In genomic region chr16:91883636-91884035, GRCm38 (mm10) we compare ENCODE assay signal across 18 mouse cellular contexts.
DNase-seq lines count a peak whose midpoint lies in the region; ATAC-seq and TF ChIP-seq lines count a peak whose summit lies in the region.
"Had no signal": no experiment of that assay in that cellular context is flagged by ENCODE, and none has a peak within 500 bp of the region (broad histone marks: within the 10 kb centered on the region; RNA-seq: fewer than 3 reads in every experiment).

No protein-coding gene starts in this region.

- no peak for ATAC-seq in forebrain, embryonic 15.5 days (replicated peaks)
- ATAC-seq in forebrain, embryonic 13.5 days: no peak
- ATAC-seq in limb, embryonic 14.5 days (ENCODE audit: low FRiP score, low read depth): no peak
- ATAC-seq in CD4-positive, CD25-positive, alpha-beta regulatory T cell, adult 4 months: no peak
- no peak for ATAC-seq in midbrain, embryonic 15.5 days (replicated peaks)

- H3K9ac ChIP-seq in forebrain, embryonic 15.5 days (replicated peaks): no peak overlapping the region
- no peak overlapping the region for H3K9ac ChIP-seq in forebrain, embryonic 13.5 days
- no peak overlapping the region for H3K9ac ChIP-seq in limb, embryonic 14.5 days (ENCODE audit: low read depth, low read length, severe bottlenecking)
- H3K9ac ChIP-seq in midbrain, embryonic 15.5 days: no peak overlapping the region
- H3K9ac ChIP-seq: embryonic facial prominence, embryonic 15.5 days; heart, embryonic 12.5 days; kidney, embryonic 15.5 days; liver, embryonic 14.5 days; lung, embryonic 14.5 days; midbrain, embryonic 13.5 days; neural tube, embryonic 12.5 days had no signal

- peak; percentile 62 for DNase-seq in cerebellum, adult 11 months
- DNase-seq in cerebellum, adult 9-10 months: peak; percentile 79
- no peak for DNase-seq in limb, embryonic 14.5 days (ENCODE audit: low spot score)
- DNase-seq: embryo, embryonic 11 days; gastrocnemius, postnatal 25 days; heart, adult 18-20 months; lung, embryonic 14.5 days had no signal

- no peaks in the 10 kb centered on the region for H3K27me3 ChIP-seq in forebrain, embryonic 15.5 days
- no peaks in the 10 kb centered on the region for H3K27me3 ChIP-seq in forebrain, embryonic 13.5 days
- H3K27me3 ChIP-seq in limb, embryonic 14.5 days (ENCODE audit: control insufficient read depth, insufficient read depth, low read length): no peaks in the 10 kb centered on the region
- no peaks in the 10 kb centered on the region for H3K27me3 ChIP-seq in midbrain, embryonic 15.5 days (replicated peaks)
- H3K27me3 ChIP-seq: embryonic facial prominence, embryonic 15.5 days; heart, embryonic 12.5 days; kidney, embryonic 15.5 days; midbrain, embryonic 13.5 days; neural tube, embryonic 12.5 days had no signal

- no peaks in the 10 kb centered on the region for H3K9me3 ChIP-seq in forebrain, embryonic 15.5 days
- no peaks in the 10 kb centered on the region for H3K9me3 ChIP-seq in forebrain, embryonic 13.5 days (replicated peaks)
- no peaks in the 10 kb centered on the region; the same call in 1 of the 2 replicates for H3K9me3 ChIP-seq in limb, embryonic 14.5 days (ENCODE audit: control insufficient read depth, low read length)
- no peaks in the 10 kb centered on the region for H3K9me3 ChIP-seq in midbrain, embryonic 15.5 days
- H3K9me3 ChIP-seq: embryonic facial prominence, embryonic 15.5 days; heart, embryonic 12.5 days; kidney, embryonic 15.5 days; midbrain, embryonic 13.5 days; neural tube, embryonic 12.5 days had no signal

- no peak for TF ChIP-seq POLR2A in limb, embryonic 14.5 days (IDR thresholded peaks at IDR 0.05; ENCODE audit: borderline replicate concordance, extremely low read depth, insufficient read depth, insufficient read length)

- peaks cover 20% of the 10 kb centered on the region; the same call in 1 of the 2 replicates for H3K36me3 ChIP-seq in forebrain, embryonic 15.5 days
- H3K36me3 ChIP-seq in forebrain, embryonic 13.5 days (ENCODE audit: poor library complexity, severe bottlenecking): peaks cover 21% of the 10 kb centered on the region
- no peaks in the 10 kb centered on the region for H3K36me3 ChIP-seq in limb, embryonic 14.5 days (ENCODE audit: control insufficient read depth, insufficient read depth, low read length)
- H3K36me3 ChIP-seq in midbrain, embryonic 15.5 days (replicated peaks): peaks cover 15% of the 10 kb centered on the region
- H3K36me3 ChIP-seq: embryonic facial prominence, embryonic 15.5 days; heart, embryonic 12.5 days; kidney, embryonic 15.5 days had no signal

- no peak overlapping the region for H3K4me2 ChIP-seq in forebrain, embryonic 15.5 days (replicated peaks)
- H3K4me2 ChIP-seq in forebrain, embryonic 13.5 days: no peak overlapping the region
- no peak overlapping the region for H3K4me2 ChIP-seq in limb, embryonic 14.5 days (replicated peaks; ENCODE audit: low read depth, low read length, severe bottlenecking)
- H3K4me2 ChIP-seq in midbrain, embryonic 15.5 days: no peak overlapping the region
- H3K4me2 ChIP-seq: embryonic facial prominence, embryonic 15.5 days; heart, embryonic 12.5 days; kidney, embryonic 15.5 days; lung, embryonic 14.5 days; midbrain, embryonic 13.5 days; neural tube, embryonic 12.5 days had no signal

- H3K27ac ChIP-seq in forebrain, embryonic 15.5 days (replicated peaks): peak overlapping the region; percentile 43; the same call in 1 of the 2 replicates
- H3K27ac ChIP-seq in forebrain, embryonic 13.5 days: no peak overlapping the region
- peak overlapping the region; percentile 26; the same call in 1 of the 2 replicates for H3K27ac ChIP-seq in limb, embryonic 14.5 days (replicated peaks; ENCODE audit: low read depth, low read length)
- H3K27ac ChIP-seq in midbrain, embryonic 15.5 days: no peak overlapping the region
- H3K27ac ChIP-seq: embryonic facial prominence, embryonic 15.5 days; liver, embryonic 14.5 days; midbrain, embryonic 13.5 days; neural tube, embryonic 12.5 days had no signal

- 92% methylated on average over 2 of the region's 2 CpGs for WGBS in forebrain, embryonic 15.5 days
- 98% methylated on average over 2 of the region's 2 CpGs for WGBS in forebrain, embryonic 13.5 days
- 75% methylated on average over 2 of the region's 2 CpGs for WGBS in limb, embryonic 14.5 days
- WGBS in midbrain, embryonic 15.5 days: 77% methylated on average over 2 of the region's 2 CpGs

- no peak overlapping the region for H3K4me3 ChIP-seq in forebrain, embryonic 15.5 days
- H3K4me3 ChIP-seq in forebrain, embryonic 13.5 days: no peak overlapping the region
- H3K4me3 ChIP-seq in limb, embryonic 14.5 days (replicated peaks; ENCODE audit: low read length): no peak overlapping the region
- H3K4me3 ChIP-seq in midbrain, embryonic 15.5 days: no peak overlapping the region
- H3K4me3 ChIP-seq: embryonic facial prominence, embryonic 15.5 days; heart, embryonic 12.5 days; kidney, embryonic 15.5 days; megakaryocyte, embryonic 14.5 days; midbrain, embryonic 13.5 days; neural tube, embryonic 12.5 days had no signal

- H3K4me1 ChIP-seq in forebrain, embryonic 15.5 days: peaks cover 8% of the 10 kb centered on the region; the same call in 1 of the 2 replicates
- H3K4me1 ChIP-seq in forebrain, embryonic 13.5 days: peaks cover 8% of the 10 kb centered on the region
- H3K4me1 ChIP-seq in limb, embryonic 14.5 days (ENCODE audit: control insufficient read depth, insufficient read depth, low read length): peaks cover 33% of the 10 kb centered on the region
- H3K4me1 ChIP-seq in midbrain, embryonic 15.5 days: 0 out of 2 replicates have a peak, but pooled peaks cover 4% of the 10 kb centered on the region

Comparison
In these comparisons a context has a peak if more than half of its experiments do, and no peak if none do; other contexts are left out.
1. H3K27ac ChIP-seq: peak in forebrain, embryonic 15.5 days (single experiment) and limb, embryonic 14.5 days (single experiment); none in forebrain, embryonic 13.5 days (single experiment) and midbrain, embryonic 15.5 days (single experiment).